Mouse (Mus musculus) forebrain, embryonic 11.5 days (tissue): ENCODE data around the gene H2afj. TPM values are rescaled to one million over a fixed set of nuclear protein-coding genes. Genes with fewer than 3 reads are reported as not detected.

Experiments used
- ATAC-seq: fragments of 200-750 bp; cut with Nextera tagmentation; replicated peaks from 2 replicates; pipeline ENCODE4 v1.8.0; 2017; ENCODE audit warnings: moderate TSS enrichment; ENCODE audit not compliant: low FRiP score
- DNase-seq: peaks from one replicate; pipeline ENCODE4 v3.0.0-alpha.2; 2017; ENCODE audit warnings: low spot score
- H3K27ac ChIP-seq: fragments of 300-500 bp; sonication (generic); 2 replicates; pipeline ENCODE4 v1.5.1; 2014; ENCODE audit warnings: low read depth, low read length
- H3K27me3 ChIP-seq: fragments of 300-500 bp; sonication (generic); 2 replicates; pipeline ENCODE4 v1.6.1; 2014; ENCODE audit warnings: mild to moderate bottlenecking, low read length, mixed read lengths; ENCODE audit not compliant: control insufficient read depth, insufficient read depth
- H3K36me3 ChIP-seq: fragments of 300-500 bp; sonication (generic); 2 replicates; pipeline ENCODE4 v1.6.1; 2014; ENCODE audit warnings: mild to moderate bottlenecking, low read length, moderate library complexity, mixed read lengths; ENCODE audit not compliant: control insufficient read depth, insufficient read depth
- H3K4me1 ChIP-seq: fragments of 300-500 bp; sonication (generic); replicated peaks from 2 replicates; pipeline ENCODE4 v1.6.1; 2014; ENCODE audit warnings: low read length, mixed read lengths; ENCODE audit not compliant: control insufficient read depth, insufficient read depth
- H3K4me2 ChIP-seq: fragments of 300-500 bp; sonication (generic); 2 replicates; pipeline ENCODE4 v1.6.1; 2014; ENCODE audit warnings: low read depth, mild to moderate bottlenecking, low read length, moderate library complexity, mixed read lengths; ENCODE audit not compliant: severe bottlenecking
- H3K4me3 ChIP-seq: fragments of 300-500 bp; sonication (generic); 2 replicates; pipeline ENCODE4 v1.5.1; 2014; ENCODE audit warnings: low read depth, low read length
- H3K9ac ChIP-seq: fragments of 300-500 bp; sonication (generic); 2 replicates; pipeline ENCODE4 v1.6.1; 2014; ENCODE audit warnings: low read length
- H3K9me3 ChIP-seq: fragments of 300-500 bp; sonication (generic); 2 replicates; pipeline ENCODE4 v1.6.1; 2016; ENCODE audit warnings: low read length, mixed read lengths; ENCODE audit not compliant: control insufficient read depth
- WGBS: fragments of 180-500 bp; shearing (Covaris S2); extraction: QIAGEN DNeasy Blood & Tissue Kit; methylation state at CpG from one replicate; pipeline ENCODE4 v1.1.7; 2014; 5-methylcytosine and 5-hydroxymethylcytosine counted together
- microRNA-seq: library from miRNA; unstranded; fragments of <30 nt; microRNA quantifications from one replicate; pipeline ENCODE4, GENCODE M21; 2016; ENCODE audit not compliant: insufficient number of aligned reads
- polyA plus RNA-seq: library from polyadenylated mRNA; unstranded; fragments of >200 nt; fragmentation: Nextera tagmentation; extraction: Ambion mirVana; gene quantifications from 2 replicates; pipeline ENCODE4 v1.2.1, GENCODE M21; 2014

The H2afj gene
- polyA plus RNA-seq, 1 experiment from 2014 or later: 85.0 TPM

GRCm38 (mm10) chr6:136855183-136855582 is 47.1 kb downstream of the H2afj start:
- Histone ChIP-seq H3K4me3 (no peak overlapping the region), H3K4me2 (no peak overlapping the region), H3K4me1 (no peaks in the 10 kb centered on the region), H3K27ac (no peak overlapping the region), H3K36me3 (no peaks in the 10 kb centered on the region), H3K9me3 (no peaks in the 10 kb centered on the region), H3K9ac (no peak overlapping the region), H3K27me3 (no peaks in the 10 kb centered on the region)
- ATAC-seq (no peak), DNase-seq (no peak)
- 86% methylated on average over 2 of the region's 2 CpGs for WGBS

- no peak overlapping the region for H3K9ac ChIP-seq
- ATAC-seq (0 out of 2 replicates have a peak, but pooled peaks have one; percentile 6), DNase-seq (no peak)
- no peaks in the 10 kb centered on the region for H3K27me3 ChIP-seq
- H3K27ac ChIP-seq: no peak overlapping the region
- H3K9me3 ChIP-seq: no peaks in the 10 kb centered on the region
- WGBS: 69% methylated on average over 14 of the region's 14 CpGs
- no peaks in the 10 kb centered on the region for H3K4me1 ChIP-seq
- no peaks in the 10 kb centered on the region for H3K36me3 ChIP-seq
- no peak overlapping the region for H3K4me2 ChIP-seq
- H3K4me3 ChIP-seq: no peak overlapping the region
Measured at GRCm38 (mm10) chr6:136856071-136856636, 48.1 kb downstream of the H2afj start.

GRCm38 (mm10) chr6:136857186-136857872 is 49.3 kb downstream of the H2afj start, which contains the start of gene Art4:
TSS of gene Art4 (minus strand) at chr6:136857733.
- Histone ChIP-seq H3K4me1 (no peaks in the 10 kb centered on the region), H3K36me3 (no peaks in the 10 kb centered on the region), H3K27ac (no peak within 1 kb of the TSS), H3K4me3 (no peak within 1 kb of the TSS), H3K9ac (no peak within 1 kb of the TSS), H3K4me2 (no peak within 1 kb of the TSS), H3K9me3 (no peaks in the 10 kb centered on the region), H3K27me3 (no peaks in the 10 kb centered on the region)
- 82% methylated on average over 18 of the region's 18 CpGs for WGBS
- ATAC-seq: peak; percentile 53
- no peak for DNase-seq

GRCm38 (mm10) chr6:136857873-136858260 is 49.8 kb downstream of the H2afj start:
- H3K4me2 ChIP-seq: no peak overlapping the region
- no peaks in the 10 kb centered on the region for H3K9me3 ChIP-seq
- H3K9ac ChIP-seq: no peak overlapping the region
- H3K27ac ChIP-seq: no peak overlapping the region
- 74% methylated on average over 11 of the region's 11 CpGs for WGBS
- H3K4me1 ChIP-seq: no peaks in the 10 kb centered on the region
- no peak overlapping the region for H3K4me3 ChIP-seq
- H3K27me3 ChIP-seq: no peaks in the 10 kb centered on the region
- no peaks in the 10 kb centered on the region for H3K36me3 ChIP-seq
- DNase-seq (no peak), ATAC-seq (no peak)

- DNase-seq (no peak), ATAC-seq (no peak)
- Histone ChIP-seq H3K4me2 (no peak overlapping the region), H3K9ac (no peak overlapping the region), H3K4me1 (no peaks in the 10 kb centered on the region), H3K9me3 (no peaks in the 10 kb centered on the region), H3K27ac (no peak overlapping the region), H3K36me3 (no peaks in the 10 kb centered on the region), H3K27me3 (no peaks in the 10 kb centered on the region), H3K4me3 (no peak overlapping the region)
- 82% methylated on average over 8 of the region's 8 CpGs for WGBS
Measured at GRCm38 (mm10) chr6:136858420-136858819, 50.4 kb downstream of the H2afj start.

Small RNA genes within 50 kb of the gene (microRNA-seq; reads per million reads assigned to microRNA genes)
- not detected for gene Gm44364

Other genes with a start within 250 kb of the H2afj start
- gene Plbd1, start 146.3 kb upstream of the H2afj start, polyA plus RNA-seq: 0.99 and 1.1 TPM in 2 replicates
- not detected in 2 replicates for gene Gucy2c, start 26.5 kb upstream of the H2afj start, polyA plus RNA-seq
- 0.45 and 0.53 TPM in 2 replicates for gene Hist4h4, start 3.8 kb upstream of the H2afj start, polyA plus RNA-seq
- 1.6 and 2.0 TPM in 2 replicates for gene BC049715, start 19.4 kb downstream of the H2afj start, polyA plus RNA-seq
- gene Wbp11, start 20.0 kb downstream of the H2afj start, polyA plus RNA-seq: 174 and 191 TPM in 2 replicates
- 0.44 TPM in 1 of 2 replicates, not detected in the other for gene Smco3, start 27.2 kb downstream of the H2afj start, polyA plus RNA-seq
- gene Art4, start 49.5 kb downstream of the H2afj start, polyA plus RNA-seq: 0.61 and 0.99 TPM in 2 replicates
- gene Mgp, start 67.6 kb downstream of the H2afj start, polyA plus RNA-seq: 1.9 and 2.2 TPM in 2 replicates
- not detected in 2 replicates for gene Erp27, start 113.9 kb downstream of the H2afj start, polyA plus RNA-seq
- not detected in 2 replicates for gene Pde6h, start 115.6 kb downstream of the H2afj start, polyA plus RNA-seq
- gene Arhgdib, start 133.7 kb downstream of the H2afj start, polyA plus RNA-seq: 21.3 and 25.2 TPM in 2 replicates